Mouse (Mus musculus): ENCODE measurements around the gene Mob3b.

DNA sequence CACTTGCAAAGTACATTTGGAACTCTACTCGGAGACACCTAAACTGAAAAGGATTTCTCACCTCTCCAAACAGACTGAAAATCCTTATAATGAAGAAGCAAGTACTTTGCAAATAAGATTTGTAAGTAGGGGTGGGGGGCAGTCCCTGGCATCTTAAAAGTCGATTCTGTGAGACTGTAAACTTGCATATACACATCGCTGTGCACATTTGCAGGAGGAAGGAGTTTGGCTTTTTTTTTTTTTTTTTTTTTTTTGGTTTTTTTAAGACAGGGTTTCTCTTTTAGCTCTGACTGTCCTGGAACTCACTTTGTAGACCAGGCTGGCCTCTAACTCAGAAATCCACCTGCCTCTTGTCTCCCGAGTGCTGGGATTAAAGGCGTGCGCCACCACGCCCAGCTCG is 36.7 kb downstream of the Mob3b start:
- TF ChIP-seq CTCF (IDR thresholded peaks at IDR 0.05; ENCODE audit: low read depth, low read length): no peak
- TF ChIP-seq POLR2A (IDR thresholded peaks at IDR 0.05; ENCODE audit: extremely low read depth, insufficient read depth, low read length): no peak

All from liver, adult 2 months (tissue).